Mouse (Mus musculus): ENCODE measurements at regions not wholly inside any gene's neighbourhood (a gene's known extent, or its start where the extent isn't known, plus 50 kb on each side); places are given as distances from the start of the nearest gene placed in this dataset.

- Histone ChIP-seq H3K4me2 (ENCODE audit: low read depth) (no peak overlapping the region), H3ac (ENCODE audit: control insufficient read depth, insufficient read length) (no peak overlapping the region), H3K4me3 (no peak overlapping the region), H3K79me2 (ENCODE audit: control insufficient read depth, insufficient read depth) (no peaks in the 10 kb centered on the region), H3K27me3 (ENCODE audit: control insufficient read depth, insufficient read depth, insufficient read length) (no peaks in the 10 kb centered on the region), H3K36me3 (ENCODE audit: control insufficient read depth, insufficient read depth) (no peaks in the 10 kb centered on the region)
- no peak for TF ChIP-seq POLR2A (IDR thresholded peaks at IDR 0.05; ENCODE audit: insufficient read length, low read depth)
- no peak for TF ChIP-seq MYOG (IDR thresholded peaks at IDR 0.05; ENCODE audit: control insufficient read depth in 1 of 3, insufficient read depth in 1 of 3, insufficient read length in 2 of 3, low read depth in 2 of 3)
- no peak for TF ChIP-seq MAX (IDR thresholded peaks at IDR 0.05; ENCODE audit: low read depth)
- no peak for TF ChIP-seq SRF (IDR thresholded peaks at IDR 0.05; ENCODE audit: control insufficient read depth, insufficient read length, low read depth)
- TF ChIP-seq TCF12 (IDR thresholded peaks at IDR 0.05; ENCODE audit: insufficient read depth, poor library complexity, severe bottlenecking): no peak
- no peak for TF ChIP-seq CEBPB (IDR thresholded peaks at IDR 0.05; ENCODE audit: insufficient read depth, poor library complexity, severe bottlenecking)
- no peak for TF ChIP-seq MYOD1 (IDR thresholded peaks at IDR 0.05; ENCODE audit: control insufficient read depth in 1 of 3, insufficient read length in 2 of 3, low read depth in 2 of 3)
- no peak for TF ChIP-seq POLR2AphosphoS2 (IDR thresholded peaks at IDR 0.05; ENCODE audit: insufficient read length, low read depth)
- TF ChIP-seq E2F4 (IDR thresholded peaks at IDR 0.05; ENCODE audit: insufficient read depth): no peak
- TF ChIP-seq REST (IDR thresholded peaks at IDR 0.05; ENCODE audit: insufficient read depth, insufficient read length): no peak
- no peak for TF ChIP-seq TCF3 (IDR thresholded peaks at IDR 0.05; ENCODE audit: insufficient read length, low read depth)
- no peak for TF ChIP-seq USF1 (IDR thresholded peaks at IDR 0.05; ENCODE audit: low read depth)
Measured at GRCm38 (mm10) chr3:56302346-56303185, 119.1 kb upstream of the Nbea start.

DNA sequence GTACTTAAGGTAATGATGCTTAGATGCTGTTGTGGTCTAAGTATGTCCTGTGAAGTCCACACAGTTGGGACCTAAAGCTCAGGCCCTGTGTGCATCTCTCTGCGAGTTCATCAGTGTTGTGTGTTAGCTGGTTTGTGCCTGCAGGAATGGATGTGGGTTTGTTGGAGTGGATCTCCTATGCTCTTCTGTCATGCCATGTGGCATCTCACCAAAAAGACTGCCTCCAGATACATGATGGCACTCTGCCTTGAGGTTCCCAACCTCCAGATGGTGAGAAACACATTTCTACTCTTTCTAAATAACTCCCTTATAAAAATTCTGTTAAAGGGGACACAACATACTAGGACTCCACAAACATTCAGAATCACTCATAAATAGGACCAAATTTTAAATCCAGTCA lies 117.3 kb upstream of the Nbea start:
- no peaks in the 10 kb centered on the region for H3K79me2 ChIP-seq (ENCODE audit: control insufficient read depth, insufficient read depth)
- TF ChIP-seq E2F4 (IDR thresholded peaks at IDR 0.05; ENCODE audit: insufficient read depth): no peak
- TF ChIP-seq MYOG (IDR thresholded peaks at IDR 0.05; ENCODE audit: control insufficient read depth in 1 of 3, insufficient read depth in 1 of 3, insufficient read length in 2 of 3, low read depth in 2 of 3): no peak
- TF ChIP-seq SRF (IDR thresholded peaks at IDR 0.05; ENCODE audit: control insufficient read depth, insufficient read length, low read depth): no peak
- TF ChIP-seq POLR2A (IDR thresholded peaks at IDR 0.05; ENCODE audit: insufficient read length, low read depth): no peak
- TF ChIP-seq MAX (IDR thresholded peaks at IDR 0.05; ENCODE audit: low read depth): no peak
- TF ChIP-seq TCF3 (IDR thresholded peaks at IDR 0.05; ENCODE audit: insufficient read length, low read depth): no peak
- no peak for TF ChIP-seq POLR2AphosphoS2 (IDR thresholded peaks at IDR 0.05; ENCODE audit: insufficient read length, low read depth)
- TF ChIP-seq TCF12 (IDR thresholded peaks at IDR 0.05; ENCODE audit: insufficient read depth, poor library complexity, severe bottlenecking): no peak
- TF ChIP-seq USF1 (IDR thresholded peaks at IDR 0.05; ENCODE audit: low read depth): no peak
- no peak for TF ChIP-seq MYOD1 (IDR thresholded peaks at IDR 0.05; ENCODE audit: control insufficient read depth in 1 of 3, insufficient read length in 2 of 3, low read depth in 2 of 3)
- TF ChIP-seq CEBPB (IDR thresholded peaks at IDR 0.05; ENCODE audit: insufficient read depth, poor library complexity, severe bottlenecking): no peak
- no peak for TF ChIP-seq REST (IDR thresholded peaks at IDR 0.05; ENCODE audit: insufficient read depth, insufficient read length)
- H3K27me3 ChIP-seq (ENCODE audit: control insufficient read depth, insufficient read depth, insufficient read length): no peaks in the 10 kb centered on the region
- H3K4me3 ChIP-seq: no peak overlapping the region
- H3K36me3 ChIP-seq (ENCODE audit: control insufficient read depth, insufficient read depth): no peaks in the 10 kb centered on the region
- H3ac ChIP-seq (ENCODE audit: control insufficient read depth, insufficient read length): no peak overlapping the region
- H3K4me2 ChIP-seq (ENCODE audit: low read depth): no peak overlapping the region

DNA sequence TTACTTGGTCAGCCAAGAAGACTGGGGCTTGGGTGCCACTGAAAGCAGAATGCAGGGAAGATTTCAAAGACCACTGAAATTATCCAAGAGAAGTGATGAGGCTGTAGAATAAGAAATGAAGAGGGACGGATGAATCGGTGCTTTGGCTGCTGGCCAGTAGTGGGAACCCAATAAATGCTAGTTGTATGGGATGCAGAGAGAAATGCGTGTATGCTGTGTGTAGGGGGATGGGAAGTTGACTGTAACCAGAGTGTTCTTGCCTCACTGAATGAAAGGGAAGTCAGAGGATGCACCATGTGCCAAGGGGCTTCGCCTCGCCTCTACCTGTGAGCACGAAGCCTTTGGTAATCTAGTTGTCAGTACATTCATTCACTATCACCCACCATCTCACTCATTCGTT lies 112.1 kb upstream of the Nbea start:
- no peak overlapping the region for H3K4me3 ChIP-seq
- no peak overlapping the region for H3K4me2 ChIP-seq (ENCODE audit: low read depth)
- no peak overlapping the region for H3ac ChIP-seq (ENCODE audit: control insufficient read depth, insufficient read length)
- TF ChIP-seq TCF3 (IDR thresholded peaks at IDR 0.05; ENCODE audit: insufficient read length, low read depth): no peak
- TF ChIP-seq CEBPB (IDR thresholded peaks at IDR 0.05; ENCODE audit: insufficient read depth, poor library complexity, severe bottlenecking): no peak
- TF ChIP-seq E2F4 (IDR thresholded peaks at IDR 0.05; ENCODE audit: insufficient read depth): no peak
- no peak for TF ChIP-seq TCF12 (IDR thresholded peaks at IDR 0.05; ENCODE audit: insufficient read depth, poor library complexity, severe bottlenecking)
- TF ChIP-seq USF1 (IDR thresholded peaks at IDR 0.05; ENCODE audit: low read depth): no peak
- no peak for TF ChIP-seq POLR2AphosphoS2 (IDR thresholded peaks at IDR 0.05; ENCODE audit: insufficient read length, low read depth)
- no peak for TF ChIP-seq POLR2A (IDR thresholded peaks at IDR 0.05; ENCODE audit: insufficient read length, low read depth)
- TF ChIP-seq MAX (IDR thresholded peaks at IDR 0.05; ENCODE audit: low read depth): no peak
- TF ChIP-seq MYOG (IDR thresholded peaks at IDR 0.05; ENCODE audit: control insufficient read depth in 1 of 3, insufficient read depth in 1 of 3, insufficient read length in 2 of 3, low read depth in 2 of 3): no peak
- TF ChIP-seq SRF (IDR thresholded peaks at IDR 0.05; ENCODE audit: control insufficient read depth, insufficient read length, low read depth): no peak
- TF ChIP-seq REST (IDR thresholded peaks at IDR 0.05; ENCODE audit: insufficient read depth, insufficient read length): no peak
- no peaks in the 10 kb centered on the region for H3K79me2 ChIP-seq (ENCODE audit: control insufficient read depth, insufficient read depth)
- no peaks in the 10 kb centered on the region for H3K36me3 ChIP-seq (ENCODE audit: control insufficient read depth, insufficient read depth)
- H3K27me3 ChIP-seq (ENCODE audit: control insufficient read depth, insufficient read depth, insufficient read length): no peaks in the 10 kb centered on the region

GRCm38 (mm10) chr3:56281507-56281906 lies 98.0 kb upstream of the Nbea start:
- no peak for TF ChIP-seq USF1 (IDR thresholded peaks at IDR 0.05; ENCODE audit: low read depth)
- no peak for TF ChIP-seq SRF (IDR thresholded peaks at IDR 0.05; ENCODE audit: control insufficient read depth, insufficient read length, low read depth)
- no peak for TF ChIP-seq CEBPB (IDR thresholded peaks at IDR 0.05; ENCODE audit: insufficient read depth, poor library complexity, severe bottlenecking)
- TF ChIP-seq E2F4 (IDR thresholded peaks at IDR 0.05; ENCODE audit: insufficient read depth): no peak
- no peak for TF ChIP-seq MYOG (IDR thresholded peaks at IDR 0.05; ENCODE audit: control insufficient read depth in 1 of 3, insufficient read depth in 1 of 3, insufficient read length in 2 of 3, low read depth in 2 of 3)
- no peak for TF ChIP-seq REST (IDR thresholded peaks at IDR 0.05; ENCODE audit: insufficient read depth, insufficient read length)
- TF ChIP-seq MYOD1 (IDR thresholded peaks at IDR 0.05; ENCODE audit: control insufficient read depth in 1 of 3, insufficient read length in 2 of 3, low read depth in 2 of 3): no peak
- no peak for TF ChIP-seq TCF3 (IDR thresholded peaks at IDR 0.05; ENCODE audit: insufficient read length, low read depth)
- TF ChIP-seq TCF12 (IDR thresholded peaks at IDR 0.05; ENCODE audit: insufficient read depth, poor library complexity, severe bottlenecking): no peak
- no peak for TF ChIP-seq MAX (IDR thresholded peaks at IDR 0.05; ENCODE audit: low read depth)
- TF ChIP-seq POLR2AphosphoS2 (IDR thresholded peaks at IDR 0.05; ENCODE audit: insufficient read length, low read depth): no peak
- TF ChIP-seq POLR2A (IDR thresholded peaks at IDR 0.05; ENCODE audit: insufficient read length, low read depth): no peak
- no peak overlapping the region for H3K4me2 ChIP-seq (ENCODE audit: low read depth)

More at GRCm38 (mm10) chr3:56281507-56281906, 98.0 kb upstream of the Nbea start:
- Histone ChIP-seq H3K4me3 (no peak overlapping the region), H3K27me3 (ENCODE audit: control insufficient read depth, insufficient read depth, insufficient read length) (peaks cover 4% of the 10 kb centered on the region), H3ac (ENCODE audit: control insufficient read depth, insufficient read length) (no peak overlapping the region), H3K36me3 (ENCODE audit: control insufficient read depth, insufficient read depth) (no peaks in the 10 kb centered on the region), H3K79me2 (ENCODE audit: control insufficient read depth, insufficient read depth) (no peaks in the 10 kb centered on the region)

Measured in myocyte (in vitro differentiated cells).